Mouse (Mus musculus) brain, embryonic 14.5 days (tissue): Measurements from ENCODE around the gene E2f3.

Source experiments
- CTCF ChIP-seq: fragments of 200-500 bp; IDR thresholded peaks from 2 replicates; pipeline ENCODE4 v1.5.1; 2012; ENCODE audit warnings: inconsistent platforms, mild to moderate bottlenecking, moderate library complexity, borderline replicate concordance; ENCODE audit not compliant: insufficient read depth, insufficient read length; ENCODE audit errors: extremely low read depth
- POLR2A ChIP-seq: fragments of 200-500 bp; IDR thresholded peaks from 2 replicates; pipeline ENCODE4 v1.6.1; 2012; ENCODE audit warnings: mild to moderate bottlenecking, inconsistent platforms, borderline replicate concordance; ENCODE audit not compliant: poor library complexity, insufficient read depth, insufficient read length, severe bottlenecking; ENCODE audit errors: extremely low read depth

- no peak for TF ChIP-seq POLR2A
- TF ChIP-seq CTCF: no peak
Observed at GRCm38 (mm10) chr13:29907995-29908394, 77.9 kb downstream of the E2f3 start.
